Mouse (Mus musculus) testis, adult 2 months (tissue): Measurements from ENCODE around the gene Arhgap24.

Experiments
- CTCF ChIP-seq: fragments of 200-500 bp; IDR thresholded peaks from 2 replicates; pipeline ENCODE4 v1.5.1; 2012; ENCODE audit warnings: low read depth, mild to moderate bottlenecking, inconsistent platforms, low read length, moderate library complexity; ENCODE audit not compliant: control insufficient read depth, insufficient read depth, insufficient replicate concordance
- POLR2A ChIP-seq: fragments of 200-500 bp; IDR thresholded peaks from 2 replicates; pipeline ENCODE4 v1.6.1; 2012; ENCODE audit warnings: low read depth, mild to moderate bottlenecking, inconsistent platforms, low read length, moderate library complexity; ENCODE audit not compliant: control insufficient read depth

GRCm38 (mm10) chr5:102666886-102667285 is 185.7 kb downstream of the Arhgap24 start:
- TF ChIP-seq POLR2A (no peak), CTCF (no peak)
